8 mouse cellular contexts compared by ENCODE assay signal in genomic region chr2:30927844-30928628, GRCm38 (mm10). TPM values are rescaled to one million over a fixed set of nuclear protein-coding genes. Genes with fewer than 3 reads are reported as not detected.
DNase-seq lines count a peak whose midpoint lies in the region; ATAC-seq lines count a peak whose summit lies in the region.

No protein-coding gene starts in this region.

- WGBS in embryonic facial prominence, embryonic 12.5 days: 24% methylated on average over 13 of the region's 14 CpGs
- WGBS in kidney, embryonic 16.5 days: 21% methylated on average over 14 of the region's 14 CpGs
- 20% methylated on average over 14 of the region's 14 CpGs for WGBS in liver, embryonic 15.5 days (ENCODE audit: insufficient replicate concordance)
- WGBS in neural tube, embryonic 14.5 days: 24% methylated on average over 14 of the region's 14 CpGs

- no peaks in the 10 kb centered on the region for H3K27me3 ChIP-seq in embryonic facial prominence, embryonic 12.5 days
- H3K27me3 ChIP-seq in kidney, embryonic 16.5 days (ENCODE audit: insufficient read depth, low read length): no peaks in the 10 kb centered on the region
- H3K27me3 ChIP-seq in liver, embryonic 15.5 days: 0 out of 2 replicates have a peak, but pooled peaks cover 4% of the 10 kb centered on the region
- no peaks in the 10 kb centered on the region for H3K27me3 ChIP-seq in neural tube, embryonic 14.5 days (ENCODE audit: control insufficient read depth, insufficient read depth, low read length)

- H3K9me3 ChIP-seq in embryonic facial prominence, embryonic 12.5 days: no peaks in the 10 kb centered on the region
- no peaks in the 10 kb centered on the region for H3K9me3 ChIP-seq in kidney, embryonic 16.5 days (ENCODE audit: low read length)
- H3K9me3 ChIP-seq in liver, embryonic 15.5 days (replicated peaks): no peaks in the 10 kb centered on the region
- no peaks in the 10 kb centered on the region for H3K9me3 ChIP-seq in neural tube, embryonic 14.5 days (ENCODE audit: control insufficient read depth, low read length)

- H3K27ac ChIP-seq in embryonic facial prominence, embryonic 12.5 days: no peak overlapping the region
- no peak overlapping the region for H3K27ac ChIP-seq in kidney, embryonic 16.5 days (ENCODE audit: low read length)
- H3K27ac ChIP-seq in liver, embryonic 15.5 days (replicated peaks): peak overlapping the region; percentile 66
- H3K27ac ChIP-seq in neural tube, embryonic 14.5 days (ENCODE audit: low read depth, low read length): no peak overlapping the region

- H3K4me2 ChIP-seq in embryonic facial prominence, embryonic 12.5 days (replicated peaks): no peak overlapping the region
- H3K4me2 ChIP-seq in kidney, embryonic 16.5 days (replicated peaks; ENCODE audit: low read depth, low read length): no peak overlapping the region
- H3K4me2 ChIP-seq in liver, embryonic 15.5 days: peak overlapping the region; percentile 63
- H3K4me2 ChIP-seq in neural tube, embryonic 14.5 days (ENCODE audit: low read depth, low read length): no peak overlapping the region

- H3K4me3 ChIP-seq in embryonic facial prominence, embryonic 12.5 days: no peak overlapping the region
- no peak overlapping the region for H3K4me3 ChIP-seq in kidney, embryonic 16.5 days (ENCODE audit: low read length)
- 0 out of 2 replicates have a peak overlapping the region, but pooled peaks have one; percentile 44 for H3K4me3 ChIP-seq in liver, embryonic 15.5 days (replicated peaks)
- no peak overlapping the region for H3K4me3 ChIP-seq in neural tube, embryonic 14.5 days (ENCODE audit: low read depth, low read length)

- no peak overlapping the region for H3K9ac ChIP-seq in embryonic facial prominence, embryonic 12.5 days
- H3K9ac ChIP-seq in kidney, embryonic 16.5 days (replicated peaks; ENCODE audit: low read length): no peak overlapping the region
- H3K9ac ChIP-seq in liver, embryonic 15.5 days: no peak overlapping the region
- H3K9ac ChIP-seq in neural tube, embryonic 14.5 days (replicated peaks; ENCODE audit: low read depth, low read length): no peak overlapping the region

- H3K4me1 ChIP-seq in embryonic facial prominence, embryonic 12.5 days: peaks cover 20% of the 10 kb centered on the region
- H3K4me1 ChIP-seq in kidney, embryonic 16.5 days (ENCODE audit: insufficient read depth, low read length): peaks cover 20% of the 10 kb centered on the region
- peaks cover 30% of the 10 kb centered on the region for H3K4me1 ChIP-seq in liver, embryonic 15.5 days (replicated peaks)
- no peaks in the 10 kb centered on the region for H3K4me1 ChIP-seq in neural tube, embryonic 14.5 days (ENCODE audit: control insufficient read depth, insufficient read depth, low read length)

- DNase-seq in 416B (ENCODE audit: low read depth): peak; percentile 92
- peak; percentile 92 for DNase-seq in adrenal gland, postnatal 10 days
- DNase-seq in heart, adult 8-10 months (ENCODE audit: low spot score): peak; percentile 71
- DNase-seq in telencephalon, adult 2 months (ENCODE audit: low read depth, low spot score): peak; percentile 46

- H3K36me3 ChIP-seq in embryonic facial prominence, embryonic 12.5 days: no peaks in the 10 kb centered on the region
- no peaks in the 10 kb centered on the region for H3K36me3 ChIP-seq in kidney, embryonic 16.5 days (ENCODE audit: insufficient read depth, low read length)
- H3K36me3 ChIP-seq in liver, embryonic 15.5 days (replicated peaks): no peaks in the 10 kb centered on the region
- H3K36me3 ChIP-seq in neural tube, embryonic 14.5 days (ENCODE audit: control insufficient read depth, insufficient read depth, low read length): no peaks in the 10 kb centered on the region

- 0 out of 2 replicates have a peak, but pooled peaks have one; percentile 18 for ATAC-seq in embryonic facial prominence, embryonic 12.5 days (ENCODE audit: insufficient number of reproducible peaks, insufficient read depth, low FRiP score, low TSS enrichment)
- ATAC-seq in kidney, embryonic 16.5 days (ENCODE audit: low FRiP score, low TSS enrichment): peak; percentile 79
- peak; percentile 60; the same call in 1 of the 2 replicates for ATAC-seq in liver, embryonic 15.5 days (ENCODE audit: insufficient read depth)
- ATAC-seq in neural tube, embryonic 14.5 days (ENCODE audit: low read depth): peak; percentile 63; the same call in 1 of the 2 replicates

RNA-seq across cellular contexts. Expression of gene Ptges, which starts 1.6 kb away (rescaled TPM):
- 10 to 100 TPM in 1 of 2 experiments, 1 to 10 TPM in 1; 9.1 to 12.0 TPM for total RNA-seq in adrenal gland, postnatal 10 days (2021)
- 11.6 and 12.0 TPM in 2 replicates for polyA plus RNA-seq in embryonic facial prominence, embryonic 12.5 days (2016; fragmentation: Nextera tagmentation; extraction: Ambion mirVana)
- 1 to 10 TPM; 1.3 to 3.1 (median 1.9) TPM for total RNA-seq in heart, adult 8-10 months (2022)
- polyA plus RNA-seq in kidney, embryonic 16.5 days (2015; fragmentation: Nextera tagmentation; extraction: Ambion mirVana): 19.1 and 25.2 TPM in 2 replicates
- polyA plus RNA-seq in liver, embryonic 15.5 days (2015; fragmentation: Nextera tagmentation; extraction: Ambion mirVana): 0.29 and 0.33 TPM in 2 replicates
- polyA plus RNA-seq in neural tube, embryonic 14.5 days (2014; fragmentation: Nextera tagmentation; extraction: Ambion mirVana): 1.6 and 1.8 TPM in 2 replicates

RNA-seq across cellular contexts. Expression of gene Tor1b, which starts 24.7 kb away (rescaled TPM):
- total RNA-seq in adrenal gland, postnatal 10 days (2021): 10 to 100 TPM; 38.8 to 44.0 TPM
- 31.5 and 31.9 TPM in 2 replicates for polyA plus RNA-seq in embryonic facial prominence, embryonic 12.5 days (2016; fragmentation: Nextera tagmentation; extraction: Ambion mirVana)
- total RNA-seq in heart, adult 8-10 months (2022): 10 to 100 TPM; 27.8 to 28.4 (median 28.2) TPM
- polyA plus RNA-seq in kidney, embryonic 16.5 days (2015; fragmentation: Nextera tagmentation; extraction: Ambion mirVana): 38.9 and 40.4 TPM in 2 replicates
- 14.6 and 16.1 TPM in 2 replicates for polyA plus RNA-seq in liver, embryonic 15.5 days (2015; fragmentation: Nextera tagmentation; extraction: Ambion mirVana)
- 16.3 and 17.5 TPM in 2 replicates for polyA plus RNA-seq in neural tube, embryonic 14.5 days (2014; fragmentation: Nextera tagmentation; extraction: Ambion mirVana)

RNA-seq across cellular contexts. Expression of gene Tor1a, which starts 39.7 kb away (rescaled TPM):
- 10 to 100 TPM; 32.5 to 35.7 TPM for total RNA-seq in adrenal gland, postnatal 10 days (2021)
- polyA plus RNA-seq in embryonic facial prominence, embryonic 12.5 days (2016; fragmentation: Nextera tagmentation; extraction: Ambion mirVana): 82.8 and 83.2 TPM in 2 replicates
- total RNA-seq in heart, adult 8-10 months (2022): 10 to 100 TPM in 2 of 4 experiments, 1 to 10 TPM in 2; 8.3 to 14.3 (median 9.9) TPM
- 80.3 and 83.9 TPM in 2 replicates for polyA plus RNA-seq in kidney, embryonic 16.5 days (2015; fragmentation: Nextera tagmentation; extraction: Ambion mirVana)
- 38.9 and 39.3 TPM in 2 replicates for polyA plus RNA-seq in liver, embryonic 15.5 days (2015; fragmentation: Nextera tagmentation; extraction: Ambion mirVana)
- polyA plus RNA-seq in neural tube, embryonic 14.5 days (2014; fragmentation: Nextera tagmentation; extraction: Ambion mirVana): 81.5 and 93.1 TPM in 2 replicates

RNA-seq across cellular contexts. Expression of gene BC005624, which starts 54.0 kb away (rescaled TPM):
- total RNA-seq in adrenal gland, postnatal 10 days (2021): 10 to 100 TPM; 26.4 to 30.1 TPM
- 62.0 and 62.1 TPM in 2 replicates for polyA plus RNA-seq in embryonic facial prominence, embryonic 12.5 days (2016; fragmentation: Nextera tagmentation; extraction: Ambion mirVana)
- 10 to 100 TPM; 20.1 to 28.3 (median 24.1) TPM for total RNA-seq in heart, adult 8-10 months (2022)
- 63.0 and 64.0 TPM in 2 replicates for polyA plus RNA-seq in kidney, embryonic 16.5 days (2015; fragmentation: Nextera tagmentation; extraction: Ambion mirVana)
- polyA plus RNA-seq in liver, embryonic 15.5 days (2015; fragmentation: Nextera tagmentation; extraction: Ambion mirVana): 23.1 and 24.6 TPM in 2 replicates
- 75.7 and 81.5 TPM in 2 replicates for polyA plus RNA-seq in neural tube, embryonic 14.5 days (2014; fragmentation: Nextera tagmentation; extraction: Ambion mirVana)

RNA-seq across cellular contexts. Expression of gene Usp20, which starts 54.0 kb away (rescaled TPM):
- 10 to 100 TPM; 17.6 to 22.5 TPM for total RNA-seq in adrenal gland, postnatal 10 days (2021)
- 24.5 and 25.3 TPM in 2 replicates for polyA plus RNA-seq in embryonic facial prominence, embryonic 12.5 days (2016; fragmentation: Nextera tagmentation; extraction: Ambion mirVana)
- 10 to 100 TPM; 53.8 to 62.3 (median 59.7) TPM for total RNA-seq in heart, adult 8-10 months (2022)
- polyA plus RNA-seq in kidney, embryonic 16.5 days (2015; fragmentation: Nextera tagmentation; extraction: Ambion mirVana): 22.6 and 26.3 TPM in 2 replicates
- polyA plus RNA-seq in liver, embryonic 15.5 days (2015; fragmentation: Nextera tagmentation; extraction: Ambion mirVana): 4.3 and 4.8 TPM in 2 replicates
- polyA plus RNA-seq in neural tube, embryonic 14.5 days (2014; fragmentation: Nextera tagmentation; extraction: Ambion mirVana): 32.6 and 41.5 TPM in 2 replicates

Comparison
In these comparisons a context has a peak if more than half of its experiments do, and no peak if none do; other contexts are left out.
1. ATAC-seq: peak in every context shown above with its lines; median percentile 79 in kidney, embryonic 16.5 days; 63 in neural tube, embryonic 14.5 days; 60 in liver, embryonic 15.5 days; 18 in embryonic facial prominence, embryonic 12.5 days.